Mouse (Mus musculus): Measurements from ENCODE around the gene Sec11a.

DNA sequence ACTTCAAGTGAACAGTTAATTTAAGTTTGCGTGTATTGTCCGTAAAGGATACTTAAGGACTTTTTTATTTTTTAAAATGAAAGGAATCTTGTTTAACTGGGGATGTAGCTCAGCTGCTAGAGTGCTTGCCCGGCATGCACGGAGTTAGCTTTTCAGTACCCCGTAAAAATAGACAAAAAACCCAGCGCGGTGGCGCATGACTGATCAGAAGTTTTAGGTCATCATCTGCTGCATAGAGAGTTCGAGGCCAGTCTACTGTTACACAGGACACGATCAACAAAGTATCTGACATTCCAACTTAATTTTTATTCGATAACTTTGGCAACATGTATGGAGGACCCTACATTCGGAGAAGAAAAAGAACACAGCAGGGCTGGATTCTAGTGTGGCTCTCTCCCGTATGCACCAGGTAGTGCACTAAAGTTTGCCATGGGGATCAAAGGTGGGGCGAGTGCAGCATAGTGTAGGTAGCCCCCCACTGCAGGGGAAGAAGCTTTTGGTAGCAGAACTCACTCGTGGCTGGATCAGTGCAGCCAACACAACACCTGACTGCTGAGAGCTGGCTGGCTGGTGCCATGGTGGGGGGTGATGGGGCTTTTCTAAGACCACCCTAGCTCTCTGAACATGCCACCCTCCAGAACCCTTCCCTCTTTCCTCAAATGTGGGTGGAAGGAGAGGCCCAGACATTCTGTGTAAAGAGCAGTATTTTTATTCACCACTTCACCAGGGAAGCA lies 45.9 kb downstream of the Sec11a start:
- no peak for TF ChIP-seq GATA1 (IDR thresholded peaks at IDR 0.05; ENCODE audit: low read length)
- no peak for TF ChIP-seq TAL1 (IDR thresholded peaks at IDR 0.05; ENCODE audit: low read length)

All from erythroblast, embryonic 14.5 days (primary cell).